Mouse (Mus musculus): ENCODE measurements around the gene Ms4a6d.

DNA sequence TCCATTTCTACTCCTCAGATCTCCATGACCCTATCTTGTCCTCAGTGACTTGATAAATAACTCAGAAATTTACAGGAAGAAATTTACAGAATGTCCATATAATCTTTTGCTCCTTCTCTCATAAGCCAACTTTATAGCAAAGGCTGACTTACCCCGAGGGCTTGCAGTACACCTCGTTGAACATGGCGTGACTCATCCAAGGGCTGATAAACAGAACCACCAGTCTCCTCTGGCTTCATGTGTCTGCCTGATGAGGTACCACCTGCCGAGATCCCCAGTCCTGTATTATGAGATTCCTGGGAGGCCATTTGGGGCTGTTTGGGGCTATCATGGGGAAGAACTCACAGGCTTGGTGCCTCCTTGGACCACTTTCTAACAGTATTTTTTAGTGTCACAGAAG lies 34.4 kb upstream of the Ms4a6d start:
- TF ChIP-seq CTCF (IDR thresholded peaks at IDR 0.05; ENCODE audit: low read depth): no peak
- no peak for TF ChIP-seq EP300 (IDR thresholded peaks at IDR 0.05; ENCODE audit: low read depth)
